Mouse (Mus musculus) bone marrow macrophage, adult 2 months (primary cell): ENCODE results near the gene Sept11.

ENCODE experiments used
- CTCF ChIP-seq: IDR thresholded peaks from 2 replicates; pipeline ENCODE4 v1.5.1; 2012; ENCODE audit warnings: low read depth, mild to moderate bottlenecking, low read length, moderate library complexity
- POLR2A ChIP-seq: IDR thresholded peaks from 2 replicates; pipeline ENCODE4 v1.6.1; 2012; ENCODE audit warnings: mild to moderate bottlenecking, low read depth, low read length, borderline replicate concordance

GRCm38 (mm10) chr5:93152451-93152850 lies 59.2 kb downstream of the Sept11 start:
- TF ChIP-seq CTCF, result no peak
- no peak for TF ChIP-seq POLR2A
